Mouse (Mus musculus) yolk sac, embryonic 10.5 days (tissue): ENCODE results near the gene Rpl36.

Experiments used
- DNase-seq: peaks from one replicate; pipeline ENCODE4 v3.0.0-alpha.2; 2017; ENCODE audit warnings: low spot score

Gene Rpl36

GRCm38 (mm10) chr17:56654771-56655170 is 41.6 kb downstream of the Rpl36 start:
- DNase-seq: no peak

DNA sequence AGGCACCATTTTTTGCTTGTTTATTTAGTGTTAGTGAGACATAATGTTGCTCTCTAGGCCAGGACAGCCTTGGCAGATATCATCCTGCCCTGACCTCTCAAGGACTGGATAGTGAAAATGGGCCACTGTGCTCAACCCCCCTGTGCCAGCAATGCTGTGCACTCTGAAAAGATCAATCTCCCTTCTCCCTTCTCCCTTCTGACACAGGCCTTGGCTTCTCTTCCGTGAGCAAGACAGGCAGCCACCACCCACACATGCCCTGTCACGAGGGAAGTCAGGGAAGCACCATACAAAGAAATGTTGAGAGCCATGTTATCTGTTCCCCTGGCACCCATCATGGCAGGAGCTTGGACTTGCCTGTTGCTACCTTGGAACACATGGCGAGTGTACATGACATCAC is 42.1 kb downstream of the Rpl36 start:
- no peak for DNase-seq

DNA sequence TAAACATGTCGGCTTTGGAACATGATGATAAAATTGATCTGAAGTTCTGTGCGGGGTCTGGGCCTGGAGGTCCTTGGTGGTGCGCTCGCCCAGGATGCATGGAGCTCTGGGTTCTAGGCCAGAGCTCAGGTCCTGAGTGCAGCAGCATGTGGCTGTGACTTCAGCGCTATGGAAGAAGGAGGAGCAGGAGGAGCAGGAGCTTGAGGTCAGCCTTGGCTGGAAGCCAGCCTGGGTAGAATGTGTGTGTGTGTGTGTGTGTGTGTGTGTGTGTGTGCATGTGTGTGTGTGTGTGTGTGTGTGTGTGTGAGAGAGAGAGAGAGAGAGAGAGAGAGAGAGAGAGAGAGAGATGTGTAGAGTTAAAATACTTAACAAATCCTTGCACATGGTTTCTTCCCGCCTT is 43.0 kb downstream of the Rpl36 start:
- no peak for DNase-seq

DNA sequence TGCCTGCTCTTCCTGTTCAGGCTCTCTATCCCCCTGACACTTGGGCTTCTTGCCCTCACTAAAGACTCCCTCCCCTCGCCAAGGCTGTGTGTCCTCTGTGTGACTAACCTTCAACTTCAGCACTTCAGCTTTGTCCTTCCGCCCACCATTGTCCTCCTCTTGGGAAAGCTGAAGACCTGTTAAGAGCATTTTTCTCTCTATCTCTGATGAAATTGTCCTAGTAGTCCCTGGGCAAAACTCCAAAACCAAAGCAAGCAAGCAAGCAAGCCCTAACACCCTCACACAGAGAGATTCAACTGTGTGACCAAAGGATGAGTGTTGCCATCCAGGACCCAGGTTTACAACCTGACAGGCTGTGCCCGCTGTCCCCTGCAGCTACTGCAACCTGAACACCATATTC is 50.4 kb downstream of the Rpl36 start:
- no peak for DNase-seq
